Mouse (Mus musculus) stomach, postnatal 0 days (tissue): ENCODE measurements around the gene Olfr818.
"Not testable (repeated sequence)": the region's sequence is repeated elsewhere in the genome, so short reads cannot be mapped to it uniquely, and the experiment has no call there.

ENCODE experiments used
- CTCF ChIP-seq: IDR thresholded peaks from 2 replicates; pipeline ENCODE4 v1.5.1; 2016; ENCODE audit warnings: antibody characterized with exemption, low read depth, mild to moderate bottlenecking, moderate library complexity
- EP300 ChIP-seq: optimal IDR thresholded peaks from 2 replicates; pipeline ENCODE3; 2016; ENCODE audit warnings: antibody characterized with exemption

GRCm38 (mm10) chr10:129966232-129966631, 17.3 kb upstream of the Olfr818 start:
- not testable (repeated sequence) for TF ChIP-seq CTCF, EP300
